Mouse (Mus musculus) testis, postnatal 10 days (tissue): Measurements from ENCODE around the gene Pdcd6ip.
"Not testable (repeated sequence)": the region's sequence is repeated elsewhere in the genome, so short reads cannot be mapped to it uniquely, and the experiment has no call there.

Experiments
- DNase-seq: peaks from one replicate; pipeline ENCODE4 v3.0.0; 2021; ENCODE audit warnings: low spot score

Pdcd6ip gene

DNA sequence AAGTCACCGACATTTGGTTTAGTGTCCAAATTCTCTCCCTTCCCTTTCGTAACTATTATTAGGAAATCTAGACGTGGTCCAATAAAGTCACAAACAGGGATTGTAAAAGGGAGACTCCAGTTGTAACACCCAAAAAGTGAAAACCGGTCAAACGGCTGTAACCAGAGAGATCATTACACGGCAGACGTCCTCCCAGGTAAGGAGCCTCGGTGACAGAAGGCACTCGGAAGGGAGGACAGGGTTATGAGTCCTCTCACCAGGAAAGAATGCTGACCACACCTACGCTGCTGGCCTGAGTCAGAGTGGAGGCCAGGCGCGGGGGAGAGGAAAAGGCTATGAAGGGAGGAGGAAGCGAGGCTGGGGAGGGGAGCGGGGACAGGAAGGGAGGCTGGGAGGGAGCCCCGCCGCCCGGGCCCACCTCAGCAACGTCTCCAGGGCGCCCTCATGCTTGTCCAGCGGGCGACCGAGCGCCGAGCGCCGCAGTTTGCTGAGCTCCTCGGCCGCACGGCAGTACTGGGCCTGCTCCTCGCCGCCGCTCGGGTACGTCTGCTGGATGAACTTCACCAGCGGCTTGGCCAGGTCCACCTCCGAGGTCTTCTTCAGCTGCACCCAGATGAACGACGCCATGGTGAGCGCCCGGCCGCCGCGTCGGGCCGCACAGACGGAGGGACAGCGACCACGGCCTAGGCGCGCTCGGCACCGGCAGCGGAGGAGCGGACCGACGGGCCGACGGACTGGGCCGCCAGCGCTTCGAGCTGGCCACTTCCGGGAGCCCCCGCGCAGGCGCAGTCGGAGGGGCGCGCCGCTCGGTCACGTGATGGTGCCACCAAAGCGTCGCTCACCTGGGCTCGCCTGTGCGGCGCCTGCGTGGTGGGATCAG, at the start of gene Pdcd6ip:
Pdcd6ip (minus strand) TSS at position 779 of the 880 bp plus-strand sequence.
- DNase-seq = peak; percentile 97

DNA sequence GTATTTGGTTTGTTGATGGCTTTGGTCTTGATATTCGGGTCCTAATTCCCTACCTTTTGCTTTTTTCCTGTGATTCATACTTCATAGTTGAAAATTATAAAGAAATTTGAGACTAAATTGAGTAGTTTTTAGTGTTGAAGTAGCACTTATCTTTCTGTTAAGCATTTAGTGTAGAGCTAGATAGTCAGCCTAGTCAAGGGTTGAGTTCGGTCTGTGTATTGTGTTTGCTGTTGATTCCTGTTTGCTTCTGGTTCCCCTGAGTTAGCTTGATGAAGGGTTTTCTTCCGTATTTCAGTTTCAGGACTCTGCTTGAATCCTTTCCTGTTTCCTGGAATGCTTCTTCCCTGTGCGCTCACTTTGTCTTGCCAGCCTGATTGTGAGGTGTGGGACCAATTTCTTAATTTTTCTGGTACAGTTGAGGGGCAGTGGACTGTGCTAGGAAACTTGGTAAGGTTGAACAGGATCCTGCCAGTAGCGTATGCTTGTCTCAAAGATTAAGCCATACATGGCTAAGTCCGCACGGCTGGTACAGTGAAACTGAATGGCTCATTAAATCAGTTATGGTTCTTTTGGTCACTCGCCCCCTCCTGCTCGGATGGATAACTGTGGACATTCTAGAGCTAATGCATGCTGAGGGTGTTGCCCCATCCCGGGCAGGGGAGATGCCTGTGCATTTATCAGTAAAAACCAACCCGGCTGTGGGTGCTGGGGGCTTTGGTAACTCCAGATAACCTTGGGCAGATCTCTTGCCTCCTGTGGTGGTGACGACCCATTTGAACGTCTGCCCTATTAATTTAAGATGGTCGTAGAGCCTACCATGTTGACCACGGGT, 48.0 kb upstream of the Pdcd6ip start:
- no peak for DNase-seq

DNA sequence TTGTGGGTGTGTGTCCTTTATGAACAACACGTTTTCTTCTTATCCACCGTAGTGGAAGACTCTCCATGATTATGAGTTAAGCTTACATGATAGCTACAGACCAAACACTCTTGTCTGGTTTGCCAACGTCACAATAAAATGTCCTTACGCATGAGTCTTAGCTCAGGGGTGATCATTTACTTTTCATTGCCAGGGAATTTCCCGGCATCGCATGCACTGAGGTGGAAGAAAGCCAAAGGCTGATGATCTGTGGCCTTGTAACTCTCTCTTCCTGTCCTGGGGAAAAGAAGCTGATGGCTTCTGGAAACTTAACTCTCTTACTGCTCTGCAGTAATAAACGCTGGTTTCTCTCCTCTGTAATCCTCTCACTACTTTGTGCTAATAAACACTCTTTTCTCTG, 41.3 kb upstream of the Pdcd6ip start:
- DNase-seq = no peak

DNA sequence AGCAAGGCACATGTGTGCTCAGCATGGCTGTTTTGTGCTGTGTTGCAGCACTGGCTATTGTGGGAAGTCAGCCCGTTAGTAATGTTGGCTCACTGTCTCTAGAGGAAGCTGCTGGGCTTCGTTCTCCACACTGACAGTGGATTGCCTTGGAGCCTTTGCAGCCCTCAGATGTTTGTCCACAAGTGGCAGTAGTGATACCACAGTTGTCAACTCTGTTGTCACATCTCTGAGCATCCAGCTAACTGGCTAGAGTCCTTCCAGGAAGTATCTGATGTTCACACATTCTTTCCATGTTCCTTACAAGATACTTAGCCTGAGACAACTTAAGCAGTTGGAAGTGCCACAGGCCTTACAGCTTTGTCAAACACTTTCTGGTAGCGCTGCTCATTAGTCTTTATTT, 35.2 kb upstream of the Pdcd6ip start:
- DNase-seq = no peak

DNA sequence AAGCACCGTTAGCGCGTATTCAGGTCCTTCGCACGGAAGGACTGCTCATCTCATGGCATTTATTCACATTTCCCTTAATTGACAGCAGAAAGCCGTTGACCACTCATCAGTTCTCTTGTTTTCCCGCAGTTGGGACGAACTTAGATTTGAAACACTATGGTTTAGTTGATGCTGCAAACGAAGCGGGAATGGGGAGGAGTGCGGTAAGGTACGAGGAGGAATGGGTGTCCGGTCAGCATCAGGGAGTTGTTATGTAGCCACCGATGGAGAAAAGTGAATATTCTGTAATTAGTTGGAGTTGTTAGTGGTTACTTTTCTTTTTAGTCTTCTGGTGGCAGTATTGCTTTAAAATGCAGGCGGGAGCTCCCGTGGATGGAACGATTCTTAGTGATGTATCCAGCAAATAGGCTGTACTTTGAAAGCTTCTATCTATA, 34.3 kb upstream of the Pdcd6ip start:
- no peak for DNase-seq

DNA sequence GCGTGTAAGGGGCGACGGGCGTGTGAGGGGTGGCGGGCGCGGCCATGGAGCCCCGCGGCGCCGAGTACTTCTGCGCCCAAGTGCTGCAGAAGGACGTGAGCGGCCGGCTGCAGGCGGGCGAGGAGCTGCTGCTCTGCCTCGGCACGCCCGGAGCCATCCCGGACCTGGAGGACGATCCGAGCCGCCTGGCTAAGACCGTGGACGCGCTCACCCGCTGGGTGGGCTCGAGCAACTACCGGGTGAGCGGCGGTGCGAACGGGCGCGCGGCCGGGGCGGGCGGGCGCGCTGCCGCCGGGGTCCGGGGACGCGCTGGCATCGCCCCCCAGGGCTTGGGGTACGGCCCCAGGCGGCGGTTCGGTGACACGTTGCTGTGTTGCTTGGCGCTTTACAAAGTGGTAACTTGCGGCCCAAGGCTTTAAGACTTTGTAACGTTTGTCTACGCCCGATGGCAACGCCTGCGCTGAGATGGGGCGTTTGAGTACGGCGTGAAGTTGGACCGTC, 33.6 kb upstream of the Pdcd6ip start:
- DNase-seq = peak; percentile 79

DNA sequence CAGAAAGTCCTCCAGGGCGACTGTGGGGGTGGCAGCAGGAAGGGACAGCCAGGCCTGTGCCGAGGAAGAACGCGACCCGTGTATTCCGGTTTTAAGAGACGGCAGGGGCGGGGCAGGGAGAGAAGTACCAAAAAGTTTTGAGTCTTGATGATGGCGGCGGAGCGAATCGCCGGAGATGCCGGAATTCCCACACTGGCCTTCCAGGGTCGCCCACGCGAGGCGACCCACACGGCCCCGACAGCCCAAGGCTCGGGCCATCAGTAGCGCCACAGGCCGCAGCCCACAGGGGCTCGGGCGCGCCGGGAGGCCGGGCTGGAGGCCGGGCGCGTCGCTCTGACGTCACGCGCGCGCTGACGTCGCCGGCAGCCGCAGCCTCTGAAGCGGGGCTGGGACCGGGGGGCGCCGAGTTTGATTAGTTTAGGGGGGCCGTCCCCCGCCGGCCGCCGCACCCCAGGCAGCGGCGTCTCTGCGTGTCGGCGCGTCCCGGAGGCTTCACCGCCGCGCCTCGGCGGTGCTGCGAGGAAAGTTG, 33.1 kb upstream of the Pdcd6ip start, which contains the start of gene Clasp2:
Clasp2 (plus strand) TSS at position 366 of the 529 bp plus-strand sequence.
- DNase-seq = peak; percentile 82

DNA sequence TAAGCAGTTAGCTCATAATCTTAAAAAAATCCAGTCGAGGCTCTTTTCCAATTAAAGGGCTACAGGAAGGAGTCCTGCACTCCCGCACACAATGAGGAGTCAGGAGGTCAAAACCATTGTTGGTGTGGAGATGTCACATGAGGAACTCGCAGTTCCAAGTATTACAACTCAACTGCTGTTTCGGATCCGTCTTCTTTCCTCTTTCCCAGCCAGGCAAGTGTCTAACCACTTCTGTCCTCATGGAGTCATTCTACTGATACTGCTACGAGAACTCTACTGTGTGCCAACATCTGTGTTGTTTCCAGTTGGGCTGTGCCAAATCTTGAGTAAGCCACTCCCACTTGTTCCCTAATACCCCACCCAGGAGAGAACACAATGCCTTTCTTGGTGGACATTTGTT, 30.9 kb upstream of the Pdcd6ip start:
- DNase-seq = no peak

DNA sequence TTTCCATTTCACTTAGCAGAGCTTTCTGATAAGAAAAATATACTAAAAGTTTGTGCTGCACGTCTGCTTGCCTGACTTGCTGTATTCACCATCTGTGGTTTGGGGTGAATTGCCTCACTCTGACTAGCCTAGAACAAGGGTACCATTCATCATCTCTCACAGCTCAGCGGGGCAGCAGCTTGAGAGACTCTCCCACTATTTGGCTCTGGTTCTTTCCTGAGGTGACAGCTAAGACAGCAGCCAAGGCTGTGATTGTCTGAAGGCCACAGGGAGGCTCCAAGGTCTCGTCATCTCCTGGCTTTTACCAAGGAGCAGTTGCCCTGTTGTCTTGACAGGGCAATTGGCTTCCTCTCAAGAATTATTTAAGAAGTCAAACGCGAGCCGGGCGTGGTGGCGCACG, 30.0 kb upstream of the Pdcd6ip start:
- DNase-seq = no peak

DNA sequence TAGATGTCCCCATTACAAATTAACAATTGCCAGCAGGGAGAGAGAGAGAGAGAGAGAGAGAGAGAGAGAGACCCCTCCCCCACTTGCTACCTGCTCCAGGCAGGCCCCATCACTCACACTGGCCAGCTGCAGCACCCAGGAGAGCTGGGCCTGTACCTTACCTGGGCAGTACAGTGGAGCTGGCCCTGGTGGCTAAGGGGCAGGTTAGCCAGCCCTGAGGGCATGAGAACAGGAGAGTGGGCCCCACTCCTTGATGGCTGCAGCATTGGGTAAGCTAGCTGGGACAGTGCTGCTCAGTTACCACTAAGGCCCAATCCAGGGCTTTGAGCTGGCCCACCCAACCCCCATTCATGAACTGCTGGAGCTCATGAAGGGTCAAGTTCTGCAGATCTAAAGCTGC, 27.9 kb upstream of the Pdcd6ip start:
- DNase-seq = no peak

DNA sequence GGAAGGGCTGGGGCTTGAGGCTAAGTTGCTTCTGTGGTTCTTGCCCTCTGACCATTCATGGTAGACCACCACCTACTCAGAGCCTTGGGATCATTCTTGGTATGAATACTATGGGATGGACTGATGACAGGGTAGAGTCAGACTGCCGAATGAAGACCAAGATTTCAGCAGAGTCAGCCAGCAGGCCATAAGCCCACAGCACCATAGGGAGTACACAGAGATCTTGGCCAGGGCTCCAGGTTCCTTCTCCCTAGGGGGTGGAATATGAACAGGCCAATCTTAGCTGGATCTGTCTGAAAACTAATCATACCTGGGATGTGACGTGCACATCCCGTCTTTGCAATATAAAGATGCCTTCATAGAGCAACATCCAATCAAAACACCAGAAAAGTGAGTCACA, 23.5 kb upstream of the Pdcd6ip start:
- DNase-seq = no peak

DNA sequence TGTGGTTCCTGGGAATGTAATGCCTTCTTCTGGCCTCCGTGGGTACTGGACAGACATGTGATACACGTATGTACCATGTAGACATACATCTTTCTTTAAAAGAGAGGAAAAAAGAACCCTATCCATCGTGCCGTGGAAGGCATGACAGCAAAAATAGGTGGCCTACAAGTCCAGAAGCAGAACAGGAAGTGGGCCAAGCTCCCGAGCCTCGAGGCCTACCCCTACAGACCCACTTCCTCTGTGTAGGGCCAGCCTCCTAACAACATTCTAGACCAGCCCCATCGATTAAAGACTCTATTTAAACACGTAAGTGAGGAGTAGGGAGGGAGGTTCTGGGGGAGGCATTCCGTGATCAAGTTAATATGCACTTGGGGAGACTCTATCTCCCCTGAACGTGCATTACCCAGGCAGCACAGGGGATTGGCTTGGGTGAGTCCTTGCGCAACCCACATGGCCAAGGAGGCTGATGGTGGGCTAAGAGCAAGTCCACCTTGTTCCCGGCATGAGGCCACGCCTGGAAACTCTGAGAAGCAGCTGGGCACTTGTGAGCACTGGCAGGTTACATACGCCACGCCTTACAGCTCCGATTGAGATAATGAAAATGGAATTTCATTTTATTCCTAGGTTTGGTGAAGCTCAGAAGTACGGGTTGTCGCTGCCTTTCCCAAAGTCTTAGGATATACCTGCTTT, 19.1 kb upstream of the Pdcd6ip start:
- no peak for DNase-seq

DNA sequence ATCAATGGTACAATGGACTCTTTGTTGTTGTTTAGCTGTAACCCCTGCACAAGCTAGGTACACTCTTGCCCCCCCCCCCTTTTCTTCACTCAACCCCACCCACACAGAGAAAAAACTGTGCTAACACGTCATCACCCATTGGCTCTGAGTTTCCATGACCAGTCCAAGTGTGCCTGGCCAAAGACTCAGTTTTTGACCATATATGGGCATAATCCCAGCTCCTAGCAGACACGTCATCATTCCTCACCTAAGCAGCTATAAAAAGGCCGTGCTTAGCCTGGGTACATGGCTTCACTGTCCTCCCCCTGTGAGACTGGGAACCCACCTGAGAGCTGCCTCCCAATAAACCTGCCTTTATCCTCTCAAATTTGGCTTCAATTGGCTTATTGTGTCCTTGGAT, 18.1 kb upstream of the Pdcd6ip start:
- DNase-seq = no peak

DNA sequence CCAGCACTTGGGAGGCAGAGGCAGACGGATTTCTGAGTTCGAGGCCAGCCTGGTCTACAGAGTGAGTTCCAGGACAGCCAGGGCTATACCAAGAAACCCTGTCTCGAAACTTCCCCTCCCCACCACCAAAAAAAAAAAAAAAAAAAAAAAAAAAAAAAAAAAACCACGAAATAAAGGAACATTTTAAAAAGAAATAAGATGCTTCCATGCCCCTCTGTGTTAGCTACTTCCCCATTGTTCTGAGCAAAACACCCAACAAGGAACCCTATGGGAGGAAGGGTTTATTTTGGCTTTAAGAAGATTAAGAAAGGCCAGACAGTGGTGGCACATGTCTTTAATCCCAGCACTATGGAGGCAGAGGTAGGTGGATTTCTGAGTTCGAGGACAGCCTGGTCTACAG, 17.6 kb upstream of the Pdcd6ip start:
- DNase-seq = not testable (repeated sequence)

DNA sequence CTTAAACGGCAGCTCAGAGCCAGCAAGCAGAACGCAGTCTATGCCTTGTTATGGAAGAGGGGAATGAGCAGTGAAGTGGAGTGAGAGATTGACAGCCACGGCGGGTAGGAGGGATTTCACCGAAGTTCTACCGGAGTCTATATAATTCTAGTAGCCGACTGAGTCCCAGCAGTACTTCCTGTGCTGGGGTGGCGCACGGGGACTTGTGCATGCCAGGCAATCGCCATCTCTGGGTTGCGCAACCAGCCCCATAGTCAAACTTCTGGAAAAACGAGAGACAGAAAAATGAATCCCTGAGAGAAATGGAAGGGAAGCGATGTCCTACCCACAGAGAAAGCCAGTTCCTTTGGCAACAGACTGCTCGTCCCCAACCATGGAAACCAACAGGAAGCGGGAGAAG, 16.6 kb upstream of the Pdcd6ip start:
- DNase-seq = no peak

DNA sequence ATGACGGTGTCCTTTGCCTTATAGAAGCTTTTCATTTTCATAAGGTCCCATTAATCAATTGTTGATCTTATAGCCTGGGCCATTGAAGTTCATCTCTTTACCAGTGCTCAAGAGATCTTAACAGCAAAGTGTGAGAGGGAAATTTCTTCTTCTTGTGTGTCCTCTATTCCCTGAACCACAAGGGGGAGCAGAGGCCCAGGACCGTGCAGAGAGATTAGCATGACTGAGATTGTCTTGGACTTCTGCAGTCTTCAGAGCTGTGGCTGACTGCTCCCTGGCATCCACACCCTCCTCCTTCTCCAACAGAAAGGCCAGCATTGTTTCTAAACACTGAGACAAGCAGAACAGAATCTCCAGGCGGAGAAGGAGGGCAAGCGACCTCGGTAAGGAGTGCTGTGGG, 11.0 kb upstream of the Pdcd6ip start:
- DNase-seq = peak; percentile 58

DNA sequence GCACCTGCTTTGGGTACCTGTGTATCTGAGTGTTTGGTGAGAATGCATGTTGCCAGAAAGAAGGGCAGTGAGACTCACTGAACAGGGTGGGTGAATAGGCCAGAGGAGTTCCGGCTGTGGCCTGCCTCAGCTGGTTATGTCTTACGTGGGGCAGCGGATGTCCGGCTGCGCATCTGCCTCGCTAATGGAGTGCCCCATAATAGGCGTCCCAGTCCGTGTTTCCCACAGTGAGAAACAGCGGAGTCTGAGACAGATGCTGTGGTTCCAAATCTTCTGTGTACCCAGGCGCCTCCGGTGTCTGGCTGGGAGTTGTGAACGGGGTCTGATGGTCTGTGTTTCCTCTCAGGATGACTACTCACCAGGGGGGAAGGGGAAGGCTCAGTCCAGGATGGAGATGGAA, 2.8 kb upstream of the Pdcd6ip start:
- no peak for DNase-seq

DNA sequence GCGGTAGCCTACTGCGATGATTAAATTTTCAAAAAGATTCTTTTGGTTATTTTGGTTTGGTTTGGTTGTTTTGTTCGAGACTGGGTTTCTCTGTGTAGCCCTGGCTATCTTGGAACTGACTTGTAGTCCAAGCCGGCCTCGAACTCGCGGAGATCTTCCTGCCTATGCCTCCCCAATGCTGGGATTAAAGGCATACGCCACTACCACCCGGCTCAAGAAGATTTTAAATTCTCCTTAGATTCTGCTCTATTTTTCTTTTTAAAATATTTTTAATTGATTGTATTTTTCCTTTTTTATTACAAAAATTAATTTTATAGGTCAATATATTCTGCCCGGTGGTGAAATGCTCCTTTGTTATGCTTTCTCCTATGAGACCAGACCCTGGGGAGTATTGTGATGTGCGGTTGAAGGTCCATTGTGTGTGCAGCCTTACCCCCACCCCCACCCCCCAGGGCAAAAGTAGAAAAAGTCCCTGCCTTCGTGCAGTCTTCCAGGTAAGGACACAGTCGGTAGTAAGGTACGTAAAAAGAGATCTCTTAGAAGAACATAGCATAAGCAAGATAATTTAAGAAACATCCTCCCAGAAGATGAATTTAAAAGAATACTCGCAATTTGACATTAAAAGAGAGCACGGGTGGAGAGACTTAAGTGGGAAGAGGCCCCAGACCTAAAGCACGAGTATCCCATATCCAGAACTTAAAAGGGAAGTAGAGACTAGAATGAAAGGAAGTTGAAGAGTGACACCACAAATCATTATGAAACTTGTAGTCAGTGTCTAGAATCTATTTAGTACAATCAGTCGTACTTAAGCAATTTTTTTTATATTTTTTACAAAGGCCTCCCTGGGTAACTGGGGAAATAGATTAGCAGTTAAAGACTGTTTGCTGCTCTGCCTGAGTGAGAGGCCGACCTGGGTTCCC, 562 bp upstream of the Pdcd6ip start:
- DNase-seq = no peak

DNA sequence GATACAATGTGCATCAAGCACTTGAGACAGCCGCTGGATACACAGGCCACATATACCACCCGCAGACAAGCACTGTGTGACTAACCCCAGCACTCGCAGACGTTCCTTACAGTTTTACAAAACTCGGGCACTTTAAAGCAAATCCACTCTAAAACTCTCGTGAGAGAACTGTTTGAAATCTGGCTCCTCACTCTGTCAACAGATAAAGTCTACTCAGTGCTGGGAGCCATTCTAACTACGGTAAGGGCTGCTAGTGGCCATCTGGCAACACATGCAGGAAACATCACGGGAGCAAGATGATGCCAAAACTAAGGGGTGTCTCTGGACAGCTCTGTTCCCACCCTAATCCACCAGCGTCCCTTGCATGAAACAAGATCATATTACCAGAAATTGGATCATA, 1.2 kb downstream of the Pdcd6ip start:
- no peak for DNase-seq

DNA sequence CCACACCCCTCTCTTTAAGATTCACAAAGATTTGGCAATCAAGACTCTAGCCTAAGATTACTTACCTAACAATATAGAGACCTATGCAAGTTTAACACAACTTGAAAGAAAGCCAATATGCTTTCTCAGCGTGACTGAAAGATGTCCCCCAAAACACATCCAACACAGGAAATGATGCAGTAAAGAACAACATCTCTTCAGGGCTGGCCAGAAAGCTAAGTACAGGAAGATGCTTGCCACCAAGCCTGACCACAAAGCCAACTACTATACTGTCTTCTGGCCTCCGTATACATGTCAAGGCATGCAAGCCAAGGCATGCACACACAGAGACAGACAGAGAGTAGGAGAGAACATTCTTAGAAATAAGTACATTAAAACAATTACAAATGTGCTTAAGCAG, 2.0 kb downstream of the Pdcd6ip start:
- DNase-seq = no peak
